Mouse (Mus musculus) kidney, postnatal 0 days (tissue): ENCODE measurements around the gene Utp3. TPM values are rescaled to one million over a fixed set of nuclear protein-coding genes. Genes with fewer than 3 reads are reported as not detected.
A peak's percentile ranks its signal among the peaks of the same experiment; 100 is the strongest.

Experiments
- ATAC-seq: fragments of 200-750 bp; cut with Nextera tagmentation; replicated peaks from 2 replicates; pipeline ENCODE4 v1.8.0; 2017; ENCODE audit warnings: low read depth, moderate number of reproducible peaks, moderate TSS enrichment, moderate library complexity; ENCODE audit not compliant: low FRiP score
- DNase-seq: peaks from one replicate; pipeline ENCODE4 v3.0.0-alpha.2; 2016; ENCODE audit warnings: low spot score
- H3K27ac ChIP-seq: fragments of 300-500 bp; sonication (generic); 2 replicates; pipeline ENCODE4 v1.5.1; 2014; ENCODE audit warnings: mild to moderate bottlenecking
- H3K27me3 ChIP-seq: fragments of 300-500 bp; sonication (generic); 2 replicates; pipeline ENCODE4 v1.6.1; 2014; ENCODE audit warnings: low read length, mixed read lengths; ENCODE audit not compliant: insufficient read depth
- H3K36me3 ChIP-seq: fragments of 300-500 bp; sonication (generic); 2 replicates; pipeline ENCODE4 v1.6.1; 2014; ENCODE audit warnings: low read length, mixed read lengths; ENCODE audit not compliant: insufficient read depth
- H3K4me1 ChIP-seq: fragments of 300-500 bp; sonication (generic); replicated peaks from 2 replicates; pipeline ENCODE4 v1.6.1; 2014; ENCODE audit warnings: antibody characterized with exemption, low read length, mixed read lengths; ENCODE audit not compliant: insufficient read depth
- H3K4me2 ChIP-seq: fragments of 300-500 bp; sonication (generic); 2 replicates; pipeline ENCODE4 v1.6.1; 2014; ENCODE audit warnings: mild to moderate bottlenecking, low read length, moderate library complexity, mixed read lengths
- H3K4me3 ChIP-seq: fragments of 300-500 bp; sonication (generic); replicated peaks from 2 replicates; pipeline ENCODE4 v1.5.1; 2014; ENCODE audit warnings: low read depth, low read length
- H3K9ac ChIP-seq: fragments of 300-500 bp; sonication (generic); 2 replicates; pipeline ENCODE4 v1.6.1; 2014; ENCODE audit warnings: low read depth, low read length
- H3K9me3 ChIP-seq: fragments of 300-500 bp; sonication (generic); replicated peaks from 2 replicates; pipeline ENCODE4 v1.6.1; 2016; ENCODE audit warnings: low read length, inconsistent platforms, mixed read lengths
- CTCF ChIP-seq: IDR thresholded peaks from 2 replicates; pipeline ENCODE4 v1.5.1; 2016; ENCODE audit warnings: antibody characterized with exemption, low read depth, mild to moderate bottlenecking, moderate library complexity
- WGBS: fragments of 180-500 bp; shearing (Covaris S2); extraction: QIAGEN DNeasy Blood & Tissue Kit; methylation state at CpG from one replicate; pipeline ENCODE4 v1.1.7; 2014; 5-methylcytosine and 5-hydroxymethylcytosine counted together
- polyA plus RNA-seq: library from polyadenylated mRNA; unstranded; fragments of >200 nt; fragmentation: Nextera tagmentation; extraction: Ambion mirVana; gene quantifications from 2 replicates; pipeline ENCODE4 v1.2.1, GENCODE M21; 2015

Utp3 gene
- polyA plus RNA-seq, 1 experiment from 2014 or later, result 53.4 TPM

DNA sequence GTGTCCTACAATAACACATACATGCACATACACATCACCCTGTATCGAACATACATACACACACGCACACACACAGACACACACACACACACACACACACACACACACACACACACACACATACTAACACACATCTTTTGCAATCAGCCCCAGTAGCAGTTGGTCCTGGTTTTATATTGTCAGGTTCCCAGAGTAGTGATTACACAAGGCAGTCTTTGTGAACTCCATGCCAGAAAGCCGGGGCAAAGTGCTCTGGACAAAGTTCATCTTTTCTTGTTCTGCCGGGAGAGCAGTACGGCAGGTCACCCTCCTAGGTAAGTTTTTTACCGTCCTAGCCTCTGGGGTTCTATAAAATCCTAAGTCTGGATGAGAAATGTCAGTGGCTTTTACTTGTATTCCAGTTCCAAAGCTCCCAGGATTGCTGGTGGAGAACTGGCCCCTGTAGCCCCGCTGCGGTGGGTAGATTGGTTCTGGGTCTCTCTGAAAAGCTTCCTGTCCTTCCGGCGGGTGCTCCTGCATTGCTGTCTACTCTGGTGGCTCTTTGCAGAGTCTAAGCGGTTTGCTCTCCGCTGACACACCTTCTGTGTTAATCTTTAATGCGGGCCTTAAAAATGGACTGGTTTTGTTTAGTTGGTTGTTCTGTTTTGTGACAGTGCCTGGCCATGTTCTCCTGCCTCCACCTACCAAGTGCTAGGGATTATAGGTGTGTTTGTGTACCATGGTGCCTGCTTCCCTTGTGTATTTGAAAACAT is 39.3 kb downstream of the Utp3 start:
- no peaks in the 10 kb centered on the region for H3K36me3 ChIP-seq
- peak overlapping the region; percentile 79 for H3K27ac ChIP-seq
- H3K9ac ChIP-seq, result no peak overlapping the region
- no peak overlapping the region for H3K4me3 ChIP-seq
- ATAC-seq (peak; percentile 65), DNase-seq (peak; percentile 25)
- no peaks in the 10 kb centered on the region for H3K9me3 ChIP-seq
- H3K4me1 ChIP-seq, result no peaks in the 10 kb centered on the region; the same call in 1 of the 2 replicates
- WGBS, result 69% methylated on average over 13 of the region's 13 CpGs
- H3K27me3 ChIP-seq, result no peaks in the 10 kb centered on the region
- peak overlapping the region; percentile 28; the same call in 1 of the 2 replicates for H3K4me2 ChIP-seq
- no peak for TF ChIP-seq CTCF

DNA sequence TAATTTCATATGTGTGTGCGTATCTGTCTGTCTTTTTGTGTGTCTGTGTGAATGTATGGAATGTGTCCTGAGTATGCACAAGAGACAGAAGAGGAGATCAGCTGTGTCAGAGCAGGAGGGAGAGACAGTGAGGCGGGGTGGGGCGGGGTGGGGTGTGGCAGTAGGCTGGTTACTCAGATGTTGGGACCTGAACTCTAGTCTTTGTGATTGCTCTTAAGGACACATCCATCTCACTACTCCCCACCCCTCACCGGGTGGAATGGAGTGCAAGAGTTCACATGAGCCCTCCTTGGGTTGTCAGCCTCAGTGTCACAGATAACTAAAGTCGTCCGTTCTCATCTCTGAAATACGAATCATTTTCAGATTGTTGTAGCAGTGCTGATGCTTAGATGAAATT is 39.9 kb downstream of the Utp3 start:
- Histone ChIP-seq H3K4me3 (no peak overlapping the region), H3K27ac (peak overlapping the region; percentile 79; the same call in 1 of the 2 replicates), H3K9ac (no peak overlapping the region), H3K4me1 (no peaks in the 10 kb centered on the region; the same call in 1 of the 2 replicates), H3K9me3 (no peaks in the 10 kb centered on the region), H3K4me2 (peak overlapping the region; percentile 28; the same call in 1 of the 2 replicates), H3K27me3 (no peaks in the 10 kb centered on the region), H3K36me3 (no peaks in the 10 kb centered on the region)
- WGBS, result 80% methylated on average over 7 of the region's 7 CpGs
- ATAC-seq, result no peak
- no peak for TF ChIP-seq CTCF
- DNase-seq, result no peak

DNA sequence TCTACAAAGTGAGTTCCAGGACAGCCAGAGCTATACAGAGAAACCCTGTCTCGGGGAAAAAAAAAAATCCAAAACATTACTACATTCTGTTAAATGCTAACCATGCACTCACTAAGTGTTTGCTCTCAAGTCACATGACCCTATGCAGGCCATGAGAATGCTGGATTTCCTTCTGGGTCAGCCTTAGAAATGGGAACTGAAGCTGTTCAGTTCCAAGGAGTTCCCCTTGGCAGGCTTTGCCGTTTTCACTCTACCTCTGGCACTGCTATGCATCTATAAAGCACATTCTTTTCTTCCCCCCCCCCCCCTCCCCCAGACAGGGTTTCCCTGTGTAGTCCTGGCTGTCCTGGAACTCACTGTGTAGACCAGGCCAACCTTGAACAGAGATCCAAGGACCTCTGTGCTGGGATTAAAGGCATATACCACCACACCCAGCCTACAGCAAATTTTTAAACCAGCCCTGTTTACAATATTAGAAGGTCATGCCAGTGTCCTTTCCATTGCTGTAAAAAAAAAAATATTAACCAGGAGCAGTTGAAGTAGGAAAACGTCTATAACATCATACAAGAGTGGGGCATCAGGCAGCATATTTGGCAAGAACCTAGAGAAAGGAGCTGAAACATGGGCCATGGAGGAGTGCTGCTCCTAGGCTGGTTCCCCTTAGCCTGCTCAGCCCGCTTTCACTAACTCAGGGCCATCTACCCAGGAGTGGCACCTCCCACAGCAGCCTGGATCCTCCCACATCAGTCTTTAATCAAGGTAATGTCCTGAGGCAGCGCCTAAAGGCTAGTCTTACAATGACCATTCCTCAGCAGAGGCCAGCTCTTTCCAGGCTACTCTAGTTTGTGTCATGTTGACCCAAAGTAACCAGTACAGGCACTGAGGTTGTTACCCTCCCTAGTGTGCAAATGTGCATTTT is 41.5 kb downstream of the Utp3 start:
- DNase-seq (no peak), ATAC-seq (peak; percentile 67; the same call in 1 of the 2 replicates)
- no peak overlapping the region for H3K4me2 ChIP-seq
- no peak overlapping the region for H3K4me3 ChIP-seq
- no peak overlapping the region for H3K9ac ChIP-seq
- peak overlapping the region; percentile 66 for H3K27ac ChIP-seq
- no peaks in the 10 kb centered on the region for H3K27me3 ChIP-seq
- no peak for TF ChIP-seq CTCF
- no peaks in the 10 kb centered on the region; the same call in 1 of the 2 replicates for H3K4me1 ChIP-seq
- no peaks in the 10 kb centered on the region for H3K36me3 ChIP-seq
- WGBS, result 51% methylated on average over 5 of the region's 5 CpGs
- H3K9me3 ChIP-seq, result no peaks in the 10 kb centered on the region

DNA sequence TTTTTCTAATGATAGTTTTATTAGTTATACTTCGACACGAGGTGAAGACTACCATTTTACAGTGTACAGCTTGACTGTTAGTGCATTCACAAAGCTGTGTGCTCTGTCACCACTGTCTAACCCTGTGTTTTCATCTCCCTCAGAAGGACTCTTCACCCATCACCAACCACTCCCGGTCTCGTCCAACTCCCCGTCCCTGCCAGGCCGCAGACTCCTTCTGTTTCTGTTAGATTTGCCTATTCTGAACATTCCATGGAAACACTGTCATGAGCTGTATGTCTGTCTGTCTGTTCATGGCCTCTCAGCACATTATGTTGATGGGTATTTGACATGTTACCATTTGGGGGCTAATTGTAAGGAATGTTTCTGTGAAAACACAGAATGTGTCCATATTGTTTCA is 44.7 kb downstream of the Utp3 start:
- no peak for TF ChIP-seq CTCF
- no peak overlapping the region for H3K9ac ChIP-seq
- no peaks in the 10 kb centered on the region for H3K27me3 ChIP-seq
- no peak overlapping the region for H3K27ac ChIP-seq
- DNase-seq (no peak), ATAC-seq (no peak)
- H3K36me3 ChIP-seq, result no peaks in the 10 kb centered on the region
- no peak overlapping the region for H3K4me2 ChIP-seq
- H3K9me3 ChIP-seq, result no peaks in the 10 kb centered on the region
- WGBS, result 60% methylated on average over 6 of the region's 6 CpGs
- no peaks in the 10 kb centered on the region; the same call in 1 of the 2 replicates for H3K4me1 ChIP-seq
- no peak overlapping the region for H3K4me3 ChIP-seq

DNA sequence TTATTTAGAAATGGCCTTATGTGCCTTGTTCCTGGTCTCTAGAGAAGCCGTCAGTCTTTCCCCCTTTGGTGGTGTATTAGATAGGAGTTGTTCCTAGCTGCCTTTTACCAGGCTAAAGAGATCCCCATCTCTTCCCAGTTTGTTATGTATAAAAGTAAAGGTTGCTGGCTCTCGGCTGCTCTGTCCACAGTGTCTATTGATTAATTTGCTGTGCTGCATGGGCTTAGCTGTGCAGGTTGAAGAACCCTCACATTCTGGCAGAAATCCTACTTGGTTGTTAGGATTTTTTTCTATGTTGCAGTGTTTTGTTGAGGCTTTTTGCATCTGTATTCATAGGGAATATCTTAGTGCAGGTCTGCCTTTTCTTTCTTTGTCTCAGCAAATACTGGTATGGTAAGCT is 47.8 kb downstream of the Utp3 start:
- Histone ChIP-seq H3K27me3 (no peaks in the 10 kb centered on the region), H3K9ac (no peak overlapping the region), H3K27ac (no peak overlapping the region), H3K4me3 (no peak overlapping the region), H3K36me3 (no peaks in the 10 kb centered on the region), H3K9me3 (no peaks in the 10 kb centered on the region), H3K4me1 (no peaks in the 10 kb centered on the region), H3K4me2 (no peak overlapping the region)
- DNase-seq (no peak), ATAC-seq (no peak)
- WGBS, result 66% methylated on average over 2 of the region's 2 CpGs
- no peak for TF ChIP-seq CTCF

DNA sequence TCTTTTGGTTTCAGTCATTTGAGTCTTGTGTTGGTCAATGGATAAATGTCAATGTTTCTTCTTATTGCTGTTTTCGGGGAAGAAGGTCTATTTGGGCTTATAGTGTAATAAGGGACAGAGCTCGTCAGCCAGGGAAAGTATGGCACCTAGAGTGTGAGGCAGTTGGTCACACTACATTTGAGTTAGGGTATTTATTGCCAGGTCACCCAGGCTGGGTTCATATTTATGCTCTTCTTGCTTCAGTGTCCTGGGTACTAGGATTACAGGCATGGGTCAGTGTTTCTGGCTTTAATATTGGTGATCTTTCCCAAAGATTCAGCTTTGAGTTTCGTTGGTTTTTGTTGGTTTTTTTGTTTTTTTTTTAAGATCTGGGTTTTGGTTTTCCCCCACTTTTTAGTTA is 48.5 kb downstream of the Utp3 start:
- Histone ChIP-seq H3K9me3 (no peaks in the 10 kb centered on the region), H3K9ac (no peak overlapping the region), H3K27ac (no peak overlapping the region), H3K36me3 (no peaks in the 10 kb centered on the region), H3K4me3 (no peak overlapping the region), H3K4me1 (no peaks in the 10 kb centered on the region), H3K27me3 (no peaks in the 10 kb centered on the region), H3K4me2 (no peak overlapping the region)
- ATAC-seq (no peak), DNase-seq (peak; percentile 25)
- no peak for TF ChIP-seq CTCF
- WGBS, result 38% methylated on average over 3 of the region's 3 CpGs
